Mouse (Mus musculus) right cerebral cortex, postnatal 4 days (tissue): Measurements from ENCODE around the gene Atp12a.
A peak's percentile ranks its signal among the peaks of the same experiment; 100 is the strongest.

Experiments used
- DNase-seq: peaks from one replicate; pipeline ENCODE4 v3.0.0-alpha.2; 2022

Gene Atp12a

GRCm38 (mm10) chr14:56382366-56382765, 17.5 kb downstream of the Atp12a start:
- no peak for DNase-seq

DNA sequence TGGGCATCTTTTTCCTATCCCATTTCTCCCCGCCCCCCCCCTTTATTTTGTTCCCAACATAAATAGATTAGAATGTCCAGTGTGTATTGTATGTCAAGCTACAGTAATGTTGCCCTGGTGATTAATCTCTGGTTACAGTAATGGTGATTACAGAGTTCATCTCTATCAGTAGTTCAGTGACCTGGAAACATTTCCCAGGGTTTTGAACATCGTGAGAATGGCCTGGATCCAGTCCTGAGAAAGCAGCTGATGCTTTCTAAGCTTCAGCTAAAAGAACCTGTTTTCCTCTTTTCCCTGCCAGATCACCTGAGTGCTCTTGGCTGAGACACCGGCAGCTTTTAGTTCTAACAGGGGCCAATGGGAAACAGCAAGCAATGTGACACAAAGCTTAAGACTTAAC, 25.4 kb downstream of the Atp12a start:
- no peak for DNase-seq

DNA sequence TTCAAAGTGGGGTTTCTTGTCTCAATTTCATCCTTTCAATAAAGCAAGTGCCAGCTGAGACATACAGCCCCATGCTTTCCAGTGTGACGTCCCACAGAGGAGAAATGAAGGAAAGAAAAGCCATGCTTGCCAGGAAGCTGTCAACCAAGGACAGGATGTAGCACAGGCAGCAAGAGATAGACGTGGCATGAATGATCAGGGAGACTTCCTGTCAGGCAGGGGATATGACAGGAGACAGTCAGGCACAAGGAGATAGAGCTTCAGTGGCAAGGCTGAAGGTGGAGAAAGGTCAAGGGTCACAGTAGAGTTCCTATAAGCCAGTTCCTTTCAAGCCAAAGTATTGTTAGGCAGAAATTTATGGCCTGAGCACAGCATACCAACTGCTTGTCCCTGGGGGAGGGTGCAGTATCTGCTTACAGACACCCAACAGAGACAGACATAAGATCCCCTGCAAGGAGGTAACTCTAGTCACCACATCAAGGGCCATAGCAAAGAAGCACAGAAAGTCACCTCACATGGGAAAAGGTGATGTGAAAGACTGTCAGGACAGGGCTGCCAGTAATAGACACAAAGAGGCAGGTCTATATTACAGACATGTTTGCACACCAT, 28.9 kb downstream of the Atp12a start:
- no peak for DNase-seq

GRCm38 (mm10) chr14:56398001-56398400, 33.1 kb downstream of the Atp12a start:
- peak; percentile 22 for DNase-seq

DNA sequence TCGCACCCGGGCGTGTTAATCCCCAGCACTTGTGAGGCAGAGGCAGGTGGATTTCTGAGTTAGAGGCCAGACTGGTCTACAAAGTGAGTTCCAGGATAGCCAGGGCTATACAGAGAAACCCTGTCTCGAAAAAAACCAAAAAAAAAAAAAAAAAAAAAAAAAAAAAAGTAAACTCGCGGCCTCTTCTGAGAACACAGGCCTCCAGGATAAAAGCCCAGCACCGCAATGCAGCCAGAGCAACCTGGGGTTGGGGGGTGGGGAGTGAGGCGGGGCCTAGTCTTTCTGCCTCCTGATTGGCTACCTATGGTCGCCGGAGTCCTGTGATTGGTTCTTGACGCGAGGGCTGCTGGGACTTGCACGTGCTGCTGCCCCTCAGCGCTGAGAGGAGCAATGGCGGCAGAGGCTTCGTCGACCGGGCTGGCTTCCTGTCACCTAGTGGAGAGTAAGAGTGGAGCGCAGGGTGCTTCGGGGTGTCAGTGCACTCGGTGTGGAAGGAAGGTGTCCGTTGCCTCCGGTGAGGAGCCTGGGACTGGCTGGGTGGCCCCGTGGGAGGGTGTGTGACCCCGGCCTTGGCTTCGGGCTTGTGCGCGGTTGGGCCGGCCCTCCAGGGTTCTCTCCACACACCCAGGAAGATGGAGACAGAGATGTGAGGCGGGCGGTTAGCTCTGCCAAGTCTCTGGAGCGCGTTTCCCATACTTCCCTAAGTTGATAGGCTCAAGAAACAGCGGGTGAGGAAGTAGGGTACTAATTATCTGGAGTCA, 37.6 kb downstream of the Atp12a start, which contains the start of gene Rnf17:
Gene Rnf17, plus strand, starts transcription at position 271 of the 761 bp plus-strand sequence.
- DNase-seq = no peak

GRCm38 (mm10) chr14:56403072-56403375, 38.2 kb downstream of the Atp12a start:
- no peak for DNase-seq
